30 mouse cellular contexts compared by ENCODE assay signal in genomic region chr19:53875246-53875645, GRCm38 (mm10). TPM values are rescaled to one million over a fixed set of nuclear protein-coding genes. Genes with fewer than 3 reads are reported as not detected.
DNase-seq lines count a peak whose midpoint lies in the region; ATAC-seq lines count a peak whose summit lies in the region.
"Had no signal": no experiment of that assay in that cellular context is flagged by ENCODE, and none has a peak within 500 bp of the region (broad histone marks: within the 10 kb centered on the region; RNA-seq: fewer than 3 reads in every experiment).

No protein-coding gene starts in this region.

- H3K27ac ChIP-seq in midbrain, embryonic 13.5 days = peak overlapping the region; percentile 41; the same call in 1 of the 2 replicates
- H3K27ac ChIP-seq in midbrain, embryonic 11.5 days (ENCODE audit: low read depth, low read length) = no peak overlapping the region
- peak overlapping the region; percentile 29; the same call in 1 of the 2 replicates for H3K27ac ChIP-seq in midbrain, embryonic 16.5 days (ENCODE audit: low read length)
- H3K27ac ChIP-seq: hindbrain, embryonic 10.5 days; intestine, embryonic 15.5 days; limb, embryonic 10.5 days; limb, embryonic 15.5 days; liver, embryonic 13.5 days; neural tube, embryonic 15.5 days had no signal

- no peak overlapping the region for H3K4me2 ChIP-seq in midbrain, embryonic 13.5 days (replicated peaks)
- no peak overlapping the region for H3K4me2 ChIP-seq in midbrain, embryonic 11.5 days
- H3K4me2 ChIP-seq in midbrain, embryonic 16.5 days (ENCODE audit: low read length) = no peak overlapping the region
- H3K4me2 ChIP-seq: intestine, embryonic 15.5 days; limb, embryonic 15.5 days; liver, embryonic 13.5 days; neural tube, embryonic 15.5 days had no signal

- peak; percentile 44 for DNase-seq in cerebellum, postnatal 10 days
- DNase-seq in cerebellum, adult 18-20 months = no peak
- DNase-seq in midbrain, embryonic 11.5 days (ENCODE audit: low spot score, missing footprints) = no peak
- DNase-seq in urinary bladder, postnatal 36 days (ENCODE audit: low spot score in 2 of 2) = no peak
- no peak for DNase-seq in yolk sac, embryonic 10.5 days (ENCODE audit: low spot score)
- DNase-seq: adrenal gland, postnatal 10 days; cerebellum, adult 11-12 months; cerebellum, postnatal 14 days; forebrain, postnatal 0 days; gastrocnemius, postnatal 10 days; heart, postnatal 14 days; kidney, adult 2 months; kidney, postnatal 36 days; layer of hippocampus, postnatal 36 days; liver, embryonic 13.5 days; lung, adult 18-20 months; lung, postnatal 4 days; right cerebral cortex, postnatal 14 days; thymus, postnatal 4 days had no signal

- H3K9me3 ChIP-seq in midbrain, embryonic 13.5 days = no peaks in the 10 kb centered on the region
- H3K9me3 ChIP-seq in midbrain, embryonic 11.5 days (ENCODE audit: control insufficient read depth, low read length) = no peaks in the 10 kb centered on the region
- H3K9me3 ChIP-seq in midbrain, embryonic 16.5 days (replicated peaks; ENCODE audit: control insufficient read depth, low read length, poor library complexity, severe bottlenecking) = no peaks in the 10 kb centered on the region
- H3K9me3 ChIP-seq: hindbrain, embryonic 10.5 days; intestine, embryonic 15.5 days; limb, embryonic 10.5 days; limb, embryonic 15.5 days; liver, embryonic 13.5 days; neural tube, embryonic 15.5 days had no signal

- no peak overlapping the region for H3K4me3 ChIP-seq in midbrain, embryonic 13.5 days (replicated peaks)
- no peak overlapping the region for H3K4me3 ChIP-seq in midbrain, embryonic 11.5 days (ENCODE audit: low read depth, low read length)
- no peak overlapping the region for H3K4me3 ChIP-seq in midbrain, embryonic 16.5 days (ENCODE audit: low read depth, low read length)
- H3K4me3 ChIP-seq: hindbrain, embryonic 10.5 days; intestine, embryonic 15.5 days; limb, embryonic 10.5 days; limb, embryonic 15.5 days; liver, embryonic 13.5 days; megakaryocyte, embryonic 14.5 days; neural tube, embryonic 15.5 days had no signal

- H3K36me3 ChIP-seq in midbrain, embryonic 13.5 days = no peaks in the 10 kb centered on the region
- no peaks in the 10 kb centered on the region for H3K36me3 ChIP-seq in midbrain, embryonic 11.5 days (ENCODE audit: control insufficient read depth, insufficient read depth, low read length)
- H3K36me3 ChIP-seq in midbrain, embryonic 16.5 days (ENCODE audit: control insufficient read depth, insufficient read depth, low read length) = no peaks in the 10 kb centered on the region
- H3K36me3 ChIP-seq: hindbrain, embryonic 10.5 days; intestine, embryonic 15.5 days; limb, embryonic 10.5 days; limb, embryonic 15.5 days; liver, embryonic 13.5 days; neural tube, embryonic 15.5 days had no signal

- 37% methylated on average over 6 of the region's 6 CpGs for WGBS in midbrain, embryonic 13.5 days
- 40% methylated on average over 6 of the region's 6 CpGs for WGBS in midbrain, embryonic 11.5 days
- WGBS in midbrain, embryonic 16.5 days = 36% methylated on average over 6 of the region's 6 CpGs

- H3K9ac ChIP-seq in midbrain, embryonic 13.5 days (replicated peaks) = no peak overlapping the region
- no peak overlapping the region for H3K9ac ChIP-seq in midbrain, embryonic 11.5 days (ENCODE audit: low read length)
- H3K9ac ChIP-seq in midbrain, embryonic 16.5 days (ENCODE audit: low read depth, low read length) = no peak overlapping the region
- H3K9ac ChIP-seq: forebrain, postnatal 0 days; intestine, embryonic 15.5 days; limb, embryonic 15.5 days; liver, embryonic 13.5 days; neural tube, embryonic 15.5 days had no signal

- ATAC-seq in midbrain, embryonic 13.5 days = no peak
- no peak for ATAC-seq in midbrain, embryonic 11.5 days (ENCODE audit: low FRiP score)
- no peak for ATAC-seq in midbrain, embryonic 16.5 days
- ATAC-seq: forebrain, postnatal 0 days; hindbrain, embryonic 16.5 days; intestine, embryonic 15.5 days; lung, postnatal 0 days had no signal

- peaks cover 12% of the 10 kb centered on the region; the same call in 1 of the 2 replicates for H3K27me3 ChIP-seq in midbrain, embryonic 13.5 days
- H3K27me3 ChIP-seq in midbrain, embryonic 11.5 days (ENCODE audit: control insufficient read depth, insufficient read depth, low read length) = peaks cover 7% of the 10 kb centered on the region; the same call in 1 of the 2 replicates
- H3K27me3 ChIP-seq in midbrain, embryonic 16.5 days (ENCODE audit: control insufficient read depth, insufficient read depth, low read depth, low read length) = no peaks in the 10 kb centered on the region
- H3K27me3 ChIP-seq: CH12.LX; intestine, embryonic 15.5 days; limb, embryonic 15.5 days; megakaryocyte, embryonic 14.5 days; neural tube, embryonic 15.5 days had no signal

- peaks cover 14% of the 10 kb centered on the region for H3K4me1 ChIP-seq in midbrain, embryonic 13.5 days (replicated peaks)
- H3K4me1 ChIP-seq in midbrain, embryonic 11.5 days (ENCODE audit: control insufficient read depth, insufficient read depth, low read length) = peaks cover 9% of the 10 kb centered on the region; the same call in 1 of the 2 replicates
- H3K4me1 ChIP-seq in midbrain, embryonic 16.5 days (ENCODE audit: control insufficient read depth, insufficient read depth, low read length) = peaks cover 4% of the 10 kb centered on the region; the same call in 1 of the 2 replicates
- H3K4me1 ChIP-seq: intestine, embryonic 15.5 days; limb, embryonic 15.5 days; neural tube, embryonic 15.5 days had no signal

RNA-seq across cellular contexts. Expression of gene Pdcd4, which starts 16.8 kb away (rescaled TPM):
- 84.7 and 85.6 TPM in 2 replicates for polyA plus RNA-seq in midbrain, embryonic 13.5 days (2015; fragmentation: Nextera tagmentation; extraction: Ambion mirVana)
- 61.9 and 65.7 TPM in 2 replicates for polyA plus RNA-seq in midbrain, embryonic 11.5 days (2014; fragmentation: Nextera tagmentation; extraction: Ambion mirVana)
- 65.1 and 69.8 TPM in 2 replicates for polyA plus RNA-seq in midbrain, embryonic 16.5 days (2015; fragmentation: Nextera tagmentation; extraction: Ambion mirVana)

Comparison
In these comparisons a context has a peak if more than half of its experiments do, and no peak if none do; other contexts are left out.
1. DNase-seq: peak in cerebellum, postnatal 10 days (2 of 2); none in cerebellum, adult 18-20 months (0 of 2), midbrain, embryonic 11.5 days (single experiment), urinary bladder, postnatal 36 days (0 of 2) and yolk sac, embryonic 10.5 days (single experiment).